Mouse (Mus musculus) liver, adult 2 months (tissue): ENCODE measurements at regions not wholly inside any gene's neighbourhood (a gene's known extent, or its start where the extent isn't known, plus 50 kb on each side); places are given as distances from the start of the nearest gene placed in this dataset.

Experiments
- CTCF ChIP-seq: fragments of 200-500 bp; IDR thresholded peaks from 2 replicates; pipeline ENCODE4 v1.5.1; 2011; ENCODE audit warnings: low read depth, low read length, control low read depth
- POLR2A ChIP-seq: fragments of 200-500 bp; IDR thresholded peaks from 2 replicates; pipeline ENCODE4 v1.6.1; 2011; ENCODE audit warnings: low read length, control low read depth; ENCODE audit not compliant: insufficient read depth; ENCODE audit errors: extremely low read depth

- TF ChIP-seq POLR2A: no peak
- TF ChIP-seq CTCF: no peak
Measured at GRCm38 (mm10) chr10:96493706-96494105, 123.1 kb upstream of the Btg1 start.
